Mouse (Mus musculus) liver, adult 2 months (tissue): ENCODE data around the gene Gm17606. TPM values are rescaled to one million over a fixed set of nuclear protein-coding genes. Genes with fewer than 3 reads are reported as not detected.

Experiments
- DNase-seq: peaks from one replicate; pipeline ENCODE4 v3.0.0-alpha.2; 2011; ENCODE audit warnings: low read depth, low spot score; ENCODE audit errors: extremely low read depth
- H3K27ac ChIP-seq: fragments of 200-500 bp; replicated peaks from 2 replicates; pipeline ENCODE4 v1.5.1; 2012; ENCODE audit warnings: low read depth, mild to moderate bottlenecking, control low read depth, inconsistent platforms, low read length; ENCODE audit not compliant: insufficient read depth
- H3K27me3 ChIP-seq: fragments of 200-500 bp; 2 replicates; pipeline ENCODE4 v1.6.1; 2012; ENCODE audit warnings: mild to moderate bottlenecking, moderate library complexity, low read length, inconsistent platforms; ENCODE audit not compliant: control insufficient read depth, insufficient read depth
- H3K36me3 ChIP-seq: fragments of 200-500 bp; 2 replicates; pipeline ENCODE4 v1.6.1; 2012; ENCODE audit warnings: low read length, inconsistent platforms; ENCODE audit not compliant: control insufficient read depth, insufficient read depth
- H3K4me1 ChIP-seq: fragments of 200-500 bp; 2 replicates; pipeline ENCODE4 v1.6.1; 2011; ENCODE audit warnings: low read length; ENCODE audit not compliant: control insufficient read depth, insufficient read depth
- H3K4me3 ChIP-seq: fragments of 200-500 bp; 2 replicates; pipeline ENCODE4 v1.5.1; 2011; ENCODE audit warnings: low read depth, mild to moderate bottlenecking, control low read depth, low read length, moderate library complexity; ENCODE audit not compliant: insufficient read depth
- H3K79me2 ChIP-seq: fragments of 200-500 bp; 2 replicates; pipeline ENCODE4 v1.6.1; 2012; ENCODE audit warnings: inconsistent platforms, mild to moderate bottlenecking, low read length, moderate library complexity; ENCODE audit not compliant: control insufficient read depth, insufficient read depth
- H3K9ac ChIP-seq: fragments of 200-500 bp; 2 replicates; pipeline ENCODE4 v1.6.1; 2012; ENCODE audit warnings: low read depth, mild to moderate bottlenecking, control low read depth, inconsistent platforms, low read length
- CTCF ChIP-seq: fragments of 200-500 bp; IDR thresholded peaks from 2 replicates; pipeline ENCODE4 v1.5.1; 2011; ENCODE audit warnings: low read depth, low read length, control low read depth
- POLR2A ChIP-seq: fragments of 200-500 bp; IDR thresholded peaks from 2 replicates; pipeline ENCODE4 v1.6.1; 2011; ENCODE audit warnings: low read length, control low read depth; ENCODE audit not compliant: insufficient read depth; ENCODE audit errors: extremely low read depth
- WGBS: fragments of 180-500 bp; shearing (Covaris S2); methylation state at CpG from one replicate; pipeline ENCODE4 v1.1.7; 2018; 5-methylcytosine and 5-hydroxymethylcytosine counted together
- polyA plus RNA-seq: library from polyadenylated mRNA; depleted of rRNA; stranded (reverse); fragments of >200 nt; gene quantifications from 2 replicates; pipeline ENCODE4 v1.2.3, GENCODE M21; 2012
- total RNA-seq: library from RNA; depleted of rRNA; stranded (reverse); fragments of >200 nt; gene quantifications from 2 replicates; pipeline ENCODE4 v1.2.3, GENCODE M21; 2014

Gm17606 gene
- total and polyA plus RNA-seq, 2 experiments: not detected

GRCm38 (mm10) chr14:54653496-54653895 lies 12.7 kb downstream of the Gm17606 start:
- no peaks in the 10 kb centered on the region for H3K27me3 ChIP-seq
- peak; percentile 85 for DNase-seq
- peaks cover 51% of the 10 kb centered on the region for H3K36me3 ChIP-seq
- peak overlapping the region; percentile 78 for H3K9ac ChIP-seq
- H3K4me1 ChIP-seq: peaks cover 6% of the 10 kb centered on the region
- H3K4me3 ChIP-seq: peak overlapping the region; percentile 54
- TF ChIP-seq CTCF (no peak), POLR2A (no peak)
- peak overlapping the region; percentile 43 for H3K27ac ChIP-seq
- peaks cover 4% of the 10 kb centered on the region; the same call in 1 of the 2 replicates for H3K79me2 ChIP-seq
- WGBS: 1% methylated on average over 12 of the region's 12 CpGs

GRCm38 (mm10) chr14:54660009-54660408 lies 19.3 kb downstream of the Gm17606 start:
- no peak overlapping the region for H3K9ac ChIP-seq
- no peak overlapping the region for H3K4me3 ChIP-seq
- H3K36me3 ChIP-seq: peaks cover 83% of the 10 kb centered on the region
- H3K27ac ChIP-seq: no peak overlapping the region
- no peaks in the 10 kb centered on the region for H3K27me3 ChIP-seq
- H3K79me2 ChIP-seq: peaks cover 5% of the 10 kb centered on the region; the same call in 1 of the 2 replicates
- DNase-seq: no peak
- TF ChIP-seq POLR2A: no peak
- TF ChIP-seq CTCF: no peak
- H3K4me1 ChIP-seq: no peaks in the 10 kb centered on the region
- WGBS: 97% methylated on average over 2 of the region's 2 CpGs

- Histone ChIP-seq H3K36me3 (peaks cover 72% of the 10 kb centered on the region), H3K4me1 (no peaks in the 10 kb centered on the region), H3K27ac (no peak overlapping the region), H3K27me3 (no peaks in the 10 kb centered on the region), H3K4me3 (no peak overlapping the region), H3K9ac (no peak overlapping the region), H3K79me2 (peaks cover 5% of the 10 kb centered on the region; the same call in 1 of the 2 replicates)
- no peak for DNase-seq
- TF ChIP-seq CTCF (no peak), POLR2A (no peak)
- WGBS: 90% methylated on average over 10 of the region's 10 CpGs
Measured at GRCm38 (mm10) chr14:54664477-54665222, 23.9 kb downstream of the Gm17606 start.

- 53% methylated on average over 4 of the region's 4 CpGs for WGBS
- Histone ChIP-seq H3K9ac (no peak overlapping the region), H3K4me3 (no peak overlapping the region), H3K36me3 (peaks cover 46% of the 10 kb centered on the region), H3K4me1 (no peaks in the 10 kb centered on the region), H3K79me2 (peaks cover 4% of the 10 kb centered on the region; the same call in 1 of the 2 replicates), H3K27ac (no peak overlapping the region), H3K27me3 (no peaks in the 10 kb centered on the region)
- peak; percentile 72 for TF ChIP-seq CTCF
- TF ChIP-seq POLR2A: no peak
- peak; percentile 79 for DNase-seq
Measured at GRCm38 (mm10) chr14:54669381-54669780, 28.6 kb downstream of the Gm17606 start.

- Histone ChIP-seq H3K79me2 (0 out of 2 replicates have a peak, but pooled peaks cover 4% of the 10 kb centered on the region), H3K27me3 (no peaks in the 10 kb centered on the region), H3K9ac (no peak overlapping the region), H3K27ac (no peak overlapping the region), H3K4me3 (no peak overlapping the region), H3K4me1 (0 out of 2 replicates have a peak, but pooled peaks cover 2% of the 10 kb centered on the region), H3K36me3 (peaks cover 41% of the 10 kb centered on the region)
- no peak for DNase-seq
- TF ChIP-seq POLR2A (no peak), CTCF (no peak)
- 63% methylated on average over 2 of the region's 2 CpGs for WGBS
Measured at GRCm38 (mm10) chr14:54674317-54674716, 33.6 kb downstream of the Gm17606 start.

- Histone ChIP-seq H3K36me3 (peaks cover 41% of the 10 kb centered on the region), H3K4me3 (no peak overlapping the region)
- DNase-seq: no peak
Measured at GRCm38 (mm10) chr14:54676290-54676689, 35.5 kb downstream of the Gm17606 start.

More at GRCm38 (mm10) chr14:54676290-54676689, 35.5 kb downstream of the Gm17606 start:
- peaks cover 5% of the 10 kb centered on the region; the same call in 1 of the 2 replicates for H3K79me2 ChIP-seq
- WGBS: 86% methylated on average over 5 of the region's 5 CpGs
- H3K9ac ChIP-seq: no peak overlapping the region
- no peak for TF ChIP-seq POLR2A
- no peak for TF ChIP-seq CTCF
- peaks cover 2% of the 10 kb centered on the region; the same call in 1 of the 2 replicates for H3K4me1 ChIP-seq
- no peak overlapping the region for H3K27ac ChIP-seq
- H3K27me3 ChIP-seq: no peaks in the 10 kb centered on the region
